Mouse (Mus musculus) ovary, adult 18-20 months (tissue): ENCODE measurements around the gene Lsm2.
"Not testable (repeated sequence)": the region's sequence is repeated elsewhere in the genome, so short reads cannot be mapped to it uniquely, and the experiment has no call there.

Experiments
- DNase-seq: peaks from one replicate; pipeline ENCODE4 v3.0.0; 2022; ENCODE audit warnings: low spot score, mixed read lengths

Lsm2 gene

GRCm38 (mm10) chr17:35031272-35031671, 49.6 kb downstream of the Lsm2 start:
- DNase-seq = no peak

- DNase-seq = no peak
Observed at GRCm38 (mm10) chr17:35031880-35032279, 50.2 kb downstream of the Lsm2 start.

DNA sequence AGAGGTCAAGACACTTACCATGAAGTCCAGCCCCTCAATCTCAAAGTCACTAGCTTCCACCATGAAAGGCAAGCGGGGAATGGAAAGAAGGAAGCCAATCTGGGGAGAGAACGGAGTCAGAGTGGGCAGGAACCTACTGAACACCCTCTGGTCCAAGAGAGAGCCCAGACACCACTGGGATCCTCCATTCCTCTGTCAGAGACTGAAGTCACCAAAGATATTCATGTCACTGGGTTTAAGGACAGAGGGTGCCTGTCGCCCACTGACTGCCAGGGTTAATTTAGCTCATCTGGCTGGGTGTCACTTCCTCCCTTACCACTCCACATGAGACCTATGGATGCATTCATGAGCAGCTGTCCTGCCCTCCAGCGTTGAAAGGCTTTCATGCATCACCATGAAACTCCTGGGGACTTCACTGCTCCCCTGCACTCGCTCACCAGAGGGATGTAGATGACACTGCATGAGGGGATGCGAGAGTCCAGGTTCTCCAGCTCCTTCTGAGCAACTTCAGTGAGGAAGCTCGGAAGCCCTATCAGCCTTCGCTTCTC, 50.7 kb downstream of the Lsm2 start:
- DNase-seq = no peak

GRCm38 (mm10) chr17:35033703-35034102, 52.0 kb downstream of the Lsm2 start:
- DNase-seq = not testable (repeated sequence)

GRCm38 (mm10) chr17:35034896-35035295, 53.2 kb downstream of the Lsm2 start:
- no peak for DNase-seq
